Mouse (Mus musculus) megakaryocyte-erythroid progenitor cell, adult 5-6 weeks (primary cell): Measurements from ENCODE around the gene Mak. TPM values are rescaled to one million over a fixed set of nuclear protein-coding genes. Genes with fewer than 3 reads are reported as not detected.
"Not testable (repeated sequence)": the region's sequence is repeated elsewhere in the genome, so short reads cannot be mapped to it uniquely, and the experiment has no call there.

Source experiments
- ATAC-seq: replicated peaks from 2 replicates; pipeline ENCODE4 v1.8.0; 2016; ENCODE audit warnings: mild to moderate bottlenecking, inconsistent platforms; ENCODE audit not compliant: severe bottlenecking, poor library complexity, low FRiP score, low TSS enrichment
- total RNA-seq, 2 experiments: library from RNA; stranded (forward) in 1 of 2; stranded (reverse) in 1 of 2; fragments of 200-1000, 215-1000 nt in 1 of 2; fragments of >200 nt in 1 of 2; fragmentation: Nextera tagmentation in 1 of 2; gene quantifications; 2 replicates each; pipeline ENCODE4 v1.2.3; 2014 to 2017

Gene Mak
- total RNA-seq, 2 experiments from 2014 or later, result not detected

GRCm38 (mm10) chr13:41008271-41008670, 71.2 kb downstream of the Mak start:
- no peak for ATAC-seq

DNA sequence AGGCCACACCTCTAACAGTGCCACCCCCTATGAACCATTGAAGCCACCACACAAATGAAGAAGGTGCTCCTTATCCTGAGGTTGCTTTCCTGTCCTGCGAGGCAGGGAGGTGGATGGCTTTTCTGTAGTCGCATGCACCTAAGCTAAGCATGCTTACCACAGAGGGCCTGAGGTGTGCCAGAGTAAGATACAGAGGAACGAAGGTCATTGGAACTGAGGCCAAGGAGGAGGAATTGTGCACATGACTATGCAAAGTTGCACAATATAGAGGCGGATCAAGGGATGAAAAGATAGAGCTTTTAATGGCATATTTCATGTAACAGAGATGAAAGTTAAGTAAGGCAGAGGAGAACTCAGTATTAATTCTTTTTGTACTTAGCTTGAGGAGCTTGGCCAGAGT, 73.3 kb downstream of the Mak start:
- ATAC-seq, result no peak

DNA sequence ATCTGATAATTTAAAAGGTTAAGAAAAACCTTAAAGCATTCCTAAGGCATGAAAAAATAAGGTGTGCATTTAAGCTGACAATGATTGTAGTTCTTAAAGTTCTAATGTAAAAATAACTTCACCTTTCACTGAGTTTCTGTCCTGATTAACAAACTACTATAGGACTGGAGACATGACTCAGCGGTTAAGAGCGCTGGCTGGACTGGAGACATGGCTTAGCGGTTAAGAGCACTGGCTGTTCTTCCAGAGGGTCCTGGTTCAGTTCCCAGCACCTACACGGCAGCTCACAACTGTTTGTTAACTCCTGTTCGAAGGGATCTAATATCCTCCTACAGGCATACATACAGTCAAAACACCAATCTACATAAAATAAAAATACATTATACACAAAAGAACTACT, 77.5 kb downstream of the Mak start:
- no peak for ATAC-seq

- ATAC-seq, result peak; percentile 95
Observed at GRCm38 (mm10) chr13:41000926-41001639, 78.4 kb downstream of the Mak start, which contains the start of gene Pak1ip1. Pak1ip1 (plus strand) TSS chr13:41001023.

DNA sequence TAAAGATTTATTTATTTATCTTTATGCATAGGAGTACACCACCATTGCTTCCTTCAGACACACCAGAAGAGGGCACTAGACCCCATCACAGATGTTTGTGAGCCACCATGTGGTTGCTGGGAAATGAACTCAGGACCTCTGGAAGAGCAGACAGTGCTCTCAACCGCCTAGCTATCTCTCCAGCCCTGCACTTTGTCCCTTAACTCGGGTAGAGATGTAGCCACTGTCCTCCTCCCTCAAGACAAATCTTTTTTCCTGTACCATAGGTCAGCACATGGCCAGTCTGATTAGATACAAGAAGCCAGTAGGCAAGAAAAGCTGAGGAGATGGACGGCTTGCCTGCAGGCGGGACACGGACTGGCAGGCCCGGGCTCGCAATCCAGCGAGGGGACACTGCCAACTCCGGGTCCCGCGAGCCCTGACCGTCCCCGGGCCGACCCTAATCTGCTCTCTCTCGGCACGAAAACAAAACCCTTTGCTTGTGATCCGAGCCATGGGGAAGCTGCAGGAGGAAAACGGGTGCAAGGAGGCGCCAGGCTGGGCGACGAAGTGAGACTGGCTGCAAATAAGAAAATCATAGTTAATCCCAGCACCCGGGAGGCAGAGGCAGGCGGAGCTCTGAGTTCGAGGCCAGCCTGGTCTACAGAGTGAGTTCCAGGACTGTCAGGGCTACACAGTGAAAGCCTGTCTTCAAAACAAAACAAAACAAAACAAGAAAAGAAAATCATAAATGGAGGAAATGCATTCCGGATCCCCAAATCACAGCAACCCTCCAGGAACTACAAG, 79.2 kb downstream of the Mak start:
- peak; percentile 43 for ATAC-seq

- ATAC-seq, result not testable (repeated sequence)
Observed at GRCm38 (mm10) chr13:40998537-40998936, 81.0 kb downstream of the Mak start.

GRCm38 (mm10) chr13:40994487-40995263, 84.8 kb downstream of the Mak start:
- ATAC-seq, result no peak

DNA sequence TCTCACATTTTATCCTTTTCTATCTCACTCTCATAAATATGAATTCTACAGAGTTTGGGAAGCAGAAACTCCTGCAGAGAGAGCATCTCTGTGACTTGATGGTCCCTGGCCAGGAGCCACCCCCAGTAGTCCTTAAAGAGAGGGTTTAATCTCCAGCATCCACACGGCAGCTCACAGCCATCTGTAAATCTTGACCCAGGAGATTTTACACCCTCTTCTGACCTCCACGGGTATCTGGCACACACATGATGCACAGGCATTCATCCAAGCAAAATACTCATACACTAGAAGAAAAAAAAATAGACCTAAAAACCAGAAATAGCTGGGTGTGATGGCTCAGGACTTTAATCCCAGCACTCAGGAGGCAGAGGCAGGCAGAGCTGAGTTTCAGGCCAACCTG, 91.1 kb downstream of the Mak start:
- ATAC-seq, result peak; percentile 59

- not testable (repeated sequence) for ATAC-seq
Observed at GRCm38 (mm10) chr13:40987608-40988303, 91.8 kb downstream of the Mak start.

DNA sequence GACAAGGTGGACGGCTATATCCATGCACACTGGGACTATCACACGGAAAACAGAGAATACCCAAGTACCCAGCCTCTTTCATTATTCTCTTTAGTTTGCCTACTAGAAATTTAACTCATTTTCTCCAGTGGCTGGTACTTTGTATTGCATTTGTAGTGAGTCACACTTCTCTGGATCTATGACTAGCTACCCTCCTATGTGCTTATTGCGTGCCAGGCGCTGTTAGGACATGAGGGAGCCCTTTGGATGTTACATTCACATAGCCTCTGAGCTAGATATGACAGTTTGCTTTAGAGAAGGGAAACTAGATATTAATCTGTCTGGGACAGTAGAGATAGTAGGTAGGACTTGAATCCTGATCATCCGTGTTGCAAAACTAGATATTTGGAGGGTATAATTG, 93.4 kb downstream of the Mak start:
- no peak for ATAC-seq

DNA sequence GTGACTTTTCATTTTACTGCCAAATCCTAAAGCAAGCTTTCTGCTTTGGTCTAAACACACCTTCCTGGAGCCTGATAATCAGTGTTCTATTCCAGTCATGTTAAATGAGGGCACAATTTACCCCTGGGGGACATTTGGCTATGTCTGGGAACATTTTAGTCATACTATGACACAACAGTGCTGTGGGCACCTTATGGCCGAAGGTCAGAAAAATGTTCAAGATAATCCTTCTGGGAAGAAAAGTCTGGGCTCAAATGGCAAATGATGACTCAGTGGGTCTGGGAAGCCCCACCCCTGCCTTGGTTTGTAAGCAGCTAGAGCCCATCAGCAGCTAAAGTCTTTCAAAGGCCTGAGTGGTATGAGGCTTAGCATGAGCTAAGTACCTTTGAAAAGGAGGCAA, 96.7 kb downstream of the Mak start:
- ATAC-seq, result no peak

DNA sequence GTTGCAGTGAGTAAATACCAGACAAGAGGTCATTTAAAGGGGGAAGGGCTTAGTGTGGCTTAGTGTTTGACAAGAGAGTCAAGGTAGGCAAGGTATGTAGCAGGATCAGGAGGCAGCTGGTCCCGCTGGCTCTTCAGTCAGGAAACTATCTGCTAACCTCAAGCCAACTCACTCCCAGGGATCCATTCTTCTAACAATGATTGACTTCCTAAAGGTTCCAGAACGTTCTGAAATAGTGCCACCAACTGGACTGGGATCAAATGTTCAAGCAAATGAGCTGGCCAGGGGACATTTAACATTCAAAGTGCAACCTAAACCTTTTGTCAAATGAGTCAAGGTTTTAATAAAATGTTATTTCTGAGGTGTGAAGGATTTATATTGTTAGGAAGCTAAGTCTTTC, 100.2 kb downstream of the Mak start:
- ATAC-seq, result no peak

- ATAC-seq, result no peak
Observed at GRCm38 (mm10) chr13:40978652-40979051, 100.9 kb downstream of the Mak start.

- ATAC-seq, result peak; percentile 87
Observed at GRCm38 (mm10) chr13:40977609-40978008, 101.9 kb downstream of the Mak start.

Other genes starting within 250 kb of the Mak start
- 7.6 and 10.8 TPM in 2 replicates for gene Gcnt2, start 220.0 kb downstream of the Mak start, total RNA-seq (2014; fragmentation: Nextera tagmentation)
- gene Gcnt2, start 220.0 kb downstream of the Mak start, total RNA-seq (2017), result 6.3 and 23.7 TPM in 2 replicates
- 71.9 and 77.4 TPM in 2 replicates for gene Pak1ip1, start 78.7 kb downstream of the Mak start, total RNA-seq (2014; fragmentation: Nextera tagmentation)
- 139 and 140 TPM in 2 replicates for gene Pak1ip1, start 78.7 kb downstream of the Mak start, total RNA-seq (2017)
- gene Tmem14c, start 63.4 kb downstream of the Mak start, total RNA-seq (2014; fragmentation: Nextera tagmentation), result 458 and 522 TPM in 2 replicates
- 216 and 226 TPM in 2 replicates for gene Tmem14c, start 63.4 kb downstream of the Mak start, total RNA-seq (2017)
- not detected in 2 replicates for gene Gcm2, start 31.3 kb upstream of the Mak start, total RNA-seq (2014; fragmentation: Nextera tagmentation)
- gene Gcm2, start 31.3 kb upstream of the Mak start, total RNA-seq (2017), result not detected in 2 replicates
- not detected in 2 replicates for gene Sycp2l, start 34.6 kb upstream of the Mak start, total RNA-seq (2014; fragmentation: Nextera tagmentation)
- gene Sycp2l, start 34.6 kb upstream of the Mak start, total RNA-seq (2017), result not detected in 2 replicates
- not detected in 2 replicates for gene Elovl2, start 140.7 kb upstream of the Mak start, total RNA-seq (2014; fragmentation: Nextera tagmentation)
- not detected in 2 replicates for gene Elovl2, start 140.7 kb upstream of the Mak start, total RNA-seq (2017)
- gene Smim13, start 170.1 kb upstream of the Mak start, total RNA-seq (2014; fragmentation: Nextera tagmentation), result 24.5 and 26.4 TPM in 2 replicates
- gene Smim13, start 170.1 kb upstream of the Mak start, total RNA-seq (2017), result 23.5 and 28.6 TPM in 2 replicates
- gene Gm17364, start 194.3 kb upstream of the Mak start, total RNA-seq (2014; fragmentation: Nextera tagmentation), result not detected in 2 replicates
- not detected in 2 replicates for gene Gm17364, start 194.3 kb upstream of the Mak start, total RNA-seq (2017)